Mouse (Mus musculus): ENCODE results near the gene Cinp. TPM values are rescaled to one million over a fixed set of nuclear protein-coding genes. Genes with fewer than 3 reads are reported as not detected.

Cinp gene
- polyA plus RNA-seq, 1 experiment from 2014 or later, result 84.8 TPM

DNA sequence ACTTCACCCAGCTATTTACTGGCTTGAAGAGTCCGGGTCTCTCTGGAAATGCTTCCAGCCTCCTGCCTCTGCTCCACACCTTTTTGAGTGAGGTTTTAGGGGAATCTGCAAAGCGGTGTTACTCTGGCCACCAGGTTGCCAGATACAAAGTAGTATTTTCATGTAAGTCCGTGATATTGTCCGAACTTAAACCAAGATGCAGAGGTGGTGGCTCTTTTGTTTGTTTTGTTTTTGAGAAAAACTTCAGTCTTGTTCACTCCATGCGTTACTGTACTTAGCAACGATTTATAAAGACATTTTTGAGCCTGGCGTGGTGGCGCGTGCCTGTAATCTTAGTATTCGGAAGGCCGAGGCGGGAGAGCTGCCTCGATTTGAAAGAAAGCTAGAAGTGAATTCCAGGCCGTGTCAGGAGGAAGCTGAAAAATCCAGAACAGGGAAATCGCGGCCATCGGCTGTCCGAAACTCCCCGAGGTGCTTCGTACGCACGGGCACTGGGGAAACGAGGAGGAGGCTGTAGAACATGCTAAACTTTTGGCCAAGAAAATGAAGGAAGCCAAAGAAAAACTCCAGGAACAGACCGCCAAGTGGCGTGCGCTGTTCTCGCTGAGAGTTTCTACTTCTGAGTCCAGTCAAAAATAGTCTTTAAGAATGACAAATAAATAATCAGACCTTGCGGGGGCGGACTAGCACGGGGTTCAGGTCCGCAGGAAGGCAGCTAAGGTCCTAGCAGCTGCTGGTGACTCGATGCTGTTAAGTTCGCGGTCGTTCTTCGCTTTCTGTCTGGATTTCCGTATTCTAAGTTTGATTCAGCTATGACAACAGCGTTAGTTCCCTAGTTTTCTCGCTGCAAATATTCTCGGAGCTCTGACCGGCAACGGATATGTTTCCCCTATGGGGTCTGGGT lies 44.5 kb downstream of the Cinp start:
- ATAC-seq (ENCODE audit: insufficient number of reproducible peaks, low FRiP score, low TSS enrichment, low read depth), result peak; percentile 4; the same call in 1 of the 2 replicates
- WGBS, result under 1% methylated on average over 42 of the region's 42 CpGs
- Histone ChIP-seq H3K27me3 (ENCODE audit: control insufficient read depth, insufficient read depth, low read length) (peaks cover 17% of the 10 kb centered on the region; the same call in 1 of the 2 replicates), H3K4me1 (ENCODE audit: control insufficient read depth, insufficient read depth, low read length) (no peaks in the 10 kb centered on the region; the same call in 1 of the 2 replicates), H3K36me3 (ENCODE audit: control insufficient read depth, insufficient read depth, low read length) (no peaks in the 10 kb centered on the region), H3K4me2 (ENCODE audit: low read depth, severe bottlenecking) (peak overlapping the region; percentile 66), H3K9me3 (ENCODE audit: control insufficient read depth, low read length) (no peaks in the 10 kb centered on the region), H3K27ac (replicated peaks; ENCODE audit: low read depth, low read length) (no peak overlapping the region), H3K9ac (ENCODE audit: low read length) (peak overlapping the region; percentile 45), H3K4me3 (ENCODE audit: low read depth, low read length) (peak overlapping the region; percentile 31)
- DNase-seq (ENCODE audit: low spot score), result no peak

DNA sequence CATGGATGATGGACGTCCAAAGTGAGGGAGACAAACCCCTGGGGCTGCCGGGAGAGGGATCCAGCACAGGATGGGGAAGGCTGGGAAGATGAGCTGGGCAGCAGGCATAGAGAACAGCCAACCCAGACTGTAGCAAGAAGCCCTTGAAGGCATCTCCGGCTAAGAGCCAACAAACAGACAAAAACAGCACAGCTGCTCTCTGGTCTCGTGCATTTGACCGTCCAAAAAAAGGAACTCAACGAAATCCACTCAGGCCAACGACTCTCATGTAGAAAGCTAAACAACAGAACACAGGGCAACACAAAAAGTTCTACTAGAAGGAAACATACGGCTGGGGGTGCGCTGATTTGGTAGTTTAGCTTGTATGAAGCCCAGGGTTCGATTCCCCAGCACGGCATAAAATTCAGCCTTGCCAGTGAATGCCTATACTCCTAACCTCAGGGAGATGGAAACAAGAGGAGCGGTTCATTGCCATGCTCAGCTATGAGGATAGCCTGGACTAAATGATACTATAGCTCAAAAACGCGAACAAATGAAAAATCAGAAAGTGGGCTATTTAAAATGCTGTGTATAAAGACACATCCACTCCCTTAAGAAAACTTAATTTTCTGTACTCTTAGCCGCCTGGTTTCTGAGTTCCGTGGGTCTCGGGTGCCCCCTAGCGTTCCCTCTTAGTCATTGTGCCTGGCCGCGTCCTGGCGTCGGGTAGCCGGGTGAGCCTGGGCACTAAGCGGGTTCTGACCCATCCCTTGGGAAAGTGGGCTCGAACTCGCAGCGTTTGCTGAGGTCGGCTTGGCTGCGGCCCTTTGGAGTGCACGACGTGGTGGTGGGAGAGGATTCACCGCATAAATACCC lies 45.5 kb downstream of the Cinp start:
- WGBS, result 19% methylated on average over 32 of the region's 32 CpGs
- no peak overlapping the region for H3K27ac ChIP-seq (replicated peaks; ENCODE audit: low read depth, low read length)
- no peaks in the 10 kb centered on the region for H3K9me3 ChIP-seq (ENCODE audit: control insufficient read depth, low read length)
- peak; percentile 26; the same call in 1 of the 2 replicates for ATAC-seq (ENCODE audit: insufficient number of reproducible peaks, low FRiP score, low TSS enrichment, low read depth)
- DNase-seq (ENCODE audit: low spot score), result peak; percentile 91
- no peaks in the 10 kb centered on the region; the same call in 1 of the 2 replicates for H3K4me1 ChIP-seq (ENCODE audit: control insufficient read depth, insufficient read depth, low read length)
- H3K36me3 ChIP-seq (ENCODE audit: control insufficient read depth, insufficient read depth, low read length), result no peaks in the 10 kb centered on the region
- peaks cover 17% of the 10 kb centered on the region; the same call in 1 of the 2 replicates for H3K27me3 ChIP-seq (ENCODE audit: control insufficient read depth, insufficient read depth, low read length)
- H3K4me3 ChIP-seq (ENCODE audit: low read depth, low read length), result peak overlapping the region; percentile 31
- H3K4me2 ChIP-seq (ENCODE audit: low read depth, severe bottlenecking), result peak overlapping the region; percentile 66
- H3K9ac ChIP-seq (ENCODE audit: low read length), result peak overlapping the region; percentile 45; the same call in 1 of the 2 replicates

DNA sequence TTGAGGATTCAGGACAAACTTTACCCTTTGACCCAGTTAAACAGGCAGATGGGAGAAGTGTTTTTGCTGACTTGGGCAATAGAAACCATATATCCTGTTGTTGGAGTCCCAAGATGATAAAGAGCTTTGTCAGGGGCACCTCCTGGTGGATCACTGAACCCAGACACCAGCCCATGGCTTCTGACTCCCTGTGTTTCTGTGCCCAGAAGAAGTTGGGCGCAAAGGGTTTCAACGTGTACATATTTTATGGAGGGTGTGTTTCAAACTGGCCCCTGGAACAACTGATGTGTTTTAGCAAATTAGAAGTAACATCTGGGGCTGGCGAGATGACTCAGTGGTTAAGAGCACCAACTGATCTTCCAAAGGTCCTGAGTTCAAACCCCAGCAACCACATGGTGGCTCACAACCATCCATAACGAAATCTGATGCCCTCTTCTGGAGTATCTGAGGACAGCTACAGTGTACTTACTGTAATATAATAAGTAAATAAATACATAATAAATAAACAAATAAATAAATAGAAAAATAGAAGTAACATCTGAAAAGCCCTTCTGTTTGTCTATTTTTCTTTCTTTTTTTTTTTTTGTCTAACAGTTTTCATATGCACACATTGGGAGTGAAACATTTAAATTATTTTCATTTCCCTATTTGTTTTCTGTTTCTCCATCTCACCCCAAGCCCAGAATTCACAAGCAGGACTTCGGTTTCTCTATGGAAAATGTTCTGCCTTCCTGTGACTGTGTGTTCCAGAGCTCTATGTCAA lies 47.0 kb downstream of the Cinp start:
- Histone ChIP-seq H3K4me2 (ENCODE audit: low read depth, severe bottlenecking) (no peak overlapping the region), H3K4me1 (ENCODE audit: control insufficient read depth, insufficient read depth, low read length) (peaks cover 5% of the 10 kb centered on the region; the same call in 1 of the 2 replicates), H3K9ac (ENCODE audit: low read length) (no peak overlapping the region), H3K4me3 (ENCODE audit: low read depth, low read length) (no peak overlapping the region), H3K9me3 (ENCODE audit: control insufficient read depth, low read length) (no peaks in the 10 kb centered on the region), H3K27me3 (ENCODE audit: control insufficient read depth, insufficient read depth, low read length) (peaks cover 17% of the 10 kb centered on the region; the same call in 1 of the 2 replicates), H3K36me3 (ENCODE audit: control insufficient read depth, insufficient read depth, low read length) (no peaks in the 10 kb centered on the region), H3K27ac (replicated peaks; ENCODE audit: low read depth, low read length) (no peak overlapping the region)
- ATAC-seq (ENCODE audit: insufficient number of reproducible peaks, low FRiP score, low TSS enrichment, low read depth) (no peak), DNase-seq (ENCODE audit: low spot score) (no peak)
- WGBS, result 71% methylated on average over 5 of the region's 5 CpGs

DNA sequence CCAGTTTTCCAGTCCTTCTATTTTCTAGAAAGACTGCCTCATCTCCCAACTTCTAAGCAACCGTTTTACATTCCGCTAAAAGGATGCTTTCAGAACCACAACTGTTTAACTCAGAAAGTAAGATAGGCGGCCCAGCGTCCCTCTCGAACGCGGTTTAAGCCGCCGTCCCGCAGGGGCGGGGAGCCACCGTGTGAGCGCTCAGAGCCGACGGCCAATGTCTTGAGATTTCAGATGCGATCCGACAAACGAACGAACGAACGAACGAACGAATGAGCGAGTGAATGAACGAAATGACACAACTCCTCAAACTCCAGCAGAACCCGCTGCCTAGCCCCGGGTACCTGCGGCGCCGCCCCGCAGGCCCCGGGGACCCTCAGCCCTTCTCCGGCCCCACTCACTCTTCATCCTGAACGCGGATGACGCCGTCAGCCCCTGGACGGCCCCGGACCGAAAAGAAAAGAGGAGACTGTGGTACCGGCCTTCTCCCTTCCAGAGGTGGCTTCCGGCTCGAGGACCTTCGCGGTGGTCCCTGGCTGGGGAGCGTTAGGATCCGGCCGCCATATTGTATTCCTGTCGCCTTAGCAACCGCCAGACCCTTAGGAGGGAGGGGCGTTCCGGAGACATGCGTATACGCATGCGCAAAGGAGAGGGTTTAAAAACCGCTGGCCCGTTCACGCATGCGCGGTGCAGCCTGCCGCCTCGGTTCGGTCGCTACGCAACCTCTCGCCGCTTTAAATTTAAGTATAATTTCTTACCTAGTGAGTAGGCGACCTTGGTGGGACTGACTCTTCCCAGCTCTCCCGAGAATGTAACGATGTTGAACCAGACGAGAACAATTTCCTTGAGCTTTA lies 48.4 kb downstream of the Cinp start, which contains the start of gene Mok:
TSS of gene Mok (minus strand) at position 592 of the 851 bp plus-strand sequence.
- H3K27me3 ChIP-seq (ENCODE audit: control insufficient read depth, insufficient read depth, low read length), result peaks cover 10% of the 10 kb centered on the region; the same call in 1 of the 2 replicates
- DNase-seq (ENCODE audit: low spot score) (peak; percentile 98), ATAC-seq (ENCODE audit: insufficient number of reproducible peaks, low FRiP score, low TSS enrichment, low read depth) (peak; percentile 82; the same call in 1 of the 2 replicates)
- H3K4me3 ChIP-seq (ENCODE audit: low read depth, low read length), result peak within 1 kb of the TSS; percentile 76
- no peaks in the 10 kb centered on the region for H3K9me3 ChIP-seq (ENCODE audit: control insufficient read depth, low read length)
- peak within 1 kb of the TSS; percentile 68 for H3K4me2 ChIP-seq (ENCODE audit: low read depth, severe bottlenecking)
- under 1% methylated on average over 71 of the region's 71 CpGs for WGBS
- H3K27ac ChIP-seq (replicated peaks; ENCODE audit: low read depth, low read length), result no peak within 1 kb of the TSS
- peaks cover 5% of the 10 kb centered on the region; the same call in 1 of the 2 replicates for H3K4me1 ChIP-seq (ENCODE audit: control insufficient read depth, insufficient read depth, low read length)
- no peaks in the 10 kb centered on the region for H3K36me3 ChIP-seq (ENCODE audit: control insufficient read depth, insufficient read depth, low read length)
- H3K9ac ChIP-seq (ENCODE audit: low read length), result peak within 1 kb of the TSS; percentile 45

DNA sequence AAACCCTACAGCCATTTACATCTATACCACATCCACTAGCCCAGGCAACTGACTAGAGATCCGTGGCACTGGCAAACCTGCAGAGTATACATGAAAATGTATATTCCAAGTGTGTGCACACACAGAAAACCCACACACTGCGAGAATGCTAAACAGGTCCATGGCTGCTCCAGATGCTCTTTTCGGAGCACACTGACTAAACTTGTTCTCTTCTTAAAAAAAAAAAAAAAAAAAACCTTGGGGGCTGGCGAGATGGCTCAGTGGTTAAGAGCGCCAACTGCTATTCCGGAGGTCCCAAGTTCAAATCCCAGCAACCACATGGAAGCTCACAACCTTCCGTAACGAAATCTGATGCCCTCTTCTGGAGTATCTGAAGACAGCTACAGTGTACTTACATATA lies 51.1 kb downstream of the Cinp start:
- Histone ChIP-seq H3K4me2 (ENCODE audit: low read depth, severe bottlenecking) (no peak overlapping the region), H3K4me3 (ENCODE audit: low read depth, low read length) (no peak overlapping the region), H3K27me3 (ENCODE audit: control insufficient read depth, insufficient read depth, low read length) (no peaks in the 10 kb centered on the region), H3K36me3 (ENCODE audit: control insufficient read depth, insufficient read depth, low read length) (no peaks in the 10 kb centered on the region), H3K9ac (ENCODE audit: low read length) (no peak overlapping the region), H3K27ac (replicated peaks; ENCODE audit: low read depth, low read length) (no peak overlapping the region), H3K9me3 (ENCODE audit: control insufficient read depth, low read length) (no peaks in the 10 kb centered on the region), H3K4me1 (ENCODE audit: control insufficient read depth, insufficient read depth, low read length) (0 out of 2 replicates have a peak, but pooled peaks cover 5% of the 10 kb centered on the region)
- DNase-seq (ENCODE audit: low spot score) (no peak), ATAC-seq (ENCODE audit: insufficient number of reproducible peaks, low FRiP score, low TSS enrichment, low read depth) (no peak)
- WGBS, result 87% methylated on average over 8 of the region's 8 CpGs

DNA sequence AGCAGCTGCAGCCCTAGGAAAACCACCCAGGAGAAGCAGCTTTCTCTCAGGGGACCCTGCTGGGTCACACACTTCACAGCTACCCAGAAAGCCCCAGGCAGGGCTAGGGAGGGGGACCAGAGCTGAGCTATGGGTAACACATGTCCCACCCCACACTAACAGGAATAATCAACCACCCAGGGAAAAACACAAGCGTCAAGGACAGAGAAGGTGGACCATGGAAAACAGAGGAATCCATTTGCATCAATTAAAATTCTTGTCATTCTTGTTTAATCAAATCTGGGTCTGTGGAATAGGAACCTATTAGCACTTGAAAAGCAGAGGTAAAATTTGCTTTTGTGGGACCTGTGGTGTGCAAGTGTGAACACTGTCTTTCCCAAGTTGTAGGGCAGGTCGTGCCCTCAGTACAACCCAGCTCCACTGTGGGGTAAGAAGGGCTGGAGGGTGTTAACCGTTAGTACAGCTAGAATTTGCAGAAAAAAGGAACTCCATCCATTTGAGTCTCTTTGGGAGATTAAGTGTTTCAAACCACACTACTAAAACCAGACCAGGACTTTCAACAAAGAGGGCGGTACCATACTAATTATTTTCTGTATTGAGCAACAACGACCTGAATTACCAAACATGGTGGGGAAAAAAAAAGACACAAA lies 51.6 kb downstream of the Cinp start:
- Histone ChIP-seq H3K4me3 (ENCODE audit: low read depth, low read length) (no peak overlapping the region), H3K9ac (ENCODE audit: low read length) (no peak overlapping the region; the same call in 1 of the 2 replicates), H3K36me3 (ENCODE audit: control insufficient read depth, insufficient read depth, low read length) (no peaks in the 10 kb centered on the region), H3K9me3 (ENCODE audit: control insufficient read depth, low read length) (no peaks in the 10 kb centered on the region), H3K27ac (replicated peaks; ENCODE audit: low read depth, low read length) (0 out of 2 replicates have a peak overlapping the region, but pooled peaks have one; percentile 15), H3K27me3 (ENCODE audit: control insufficient read depth, insufficient read depth, low read length) (no peaks in the 10 kb centered on the region), H3K4me1 (ENCODE audit: control insufficient read depth, insufficient read depth, low read length) (0 out of 2 replicates have a peak, but pooled peaks cover 5% of the 10 kb centered on the region), H3K4me2 (ENCODE audit: low read depth, severe bottlenecking) (no peak overlapping the region)
- DNase-seq (ENCODE audit: low spot score) (no peak), ATAC-seq (ENCODE audit: insufficient number of reproducible peaks, low FRiP score, low TSS enrichment, low read depth) (no peak)
- WGBS, result 42% methylated on average over 5 of the region's 5 CpGs

DNA sequence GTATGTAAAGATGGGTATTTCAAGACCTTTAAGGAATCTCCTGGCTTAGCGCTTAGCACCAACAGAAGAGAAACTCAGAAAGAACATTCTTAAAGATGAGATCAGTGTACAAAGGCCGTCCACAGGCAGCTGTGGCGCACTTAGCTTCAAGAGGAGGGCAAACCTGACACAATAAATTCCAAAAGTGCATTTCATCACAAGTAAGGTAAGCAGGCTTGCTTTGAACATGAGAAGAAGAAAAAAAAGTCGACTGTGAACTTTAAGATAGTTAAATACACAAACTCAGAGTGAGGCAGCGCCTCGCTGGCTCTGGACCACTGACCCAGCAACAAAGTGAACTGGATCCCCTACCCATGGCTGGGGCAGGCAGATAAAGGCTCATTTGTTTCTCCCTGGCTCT lies 52.2 kb downstream of the Cinp start:
- Histone ChIP-seq H3K27ac (replicated peaks; ENCODE audit: low read depth, low read length) (no peak overlapping the region), H3K4me3 (ENCODE audit: low read depth, low read length) (no peak overlapping the region), H3K36me3 (ENCODE audit: control insufficient read depth, insufficient read depth, low read length) (no peaks in the 10 kb centered on the region), H3K4me2 (ENCODE audit: low read depth, severe bottlenecking) (no peak overlapping the region), H3K9me3 (ENCODE audit: control insufficient read depth, low read length) (no peaks in the 10 kb centered on the region), H3K4me1 (ENCODE audit: control insufficient read depth, insufficient read depth, low read length) (0 out of 2 replicates have a peak, but pooled peaks cover 5% of the 10 kb centered on the region), H3K9ac (ENCODE audit: low read length) (no peak overlapping the region; the same call in 1 of the 2 replicates), H3K27me3 (ENCODE audit: control insufficient read depth, insufficient read depth, low read length) (no peaks in the 10 kb centered on the region)
- ATAC-seq (ENCODE audit: insufficient number of reproducible peaks, low FRiP score, low TSS enrichment, low read depth) (no peak), DNase-seq (ENCODE audit: low spot score) (no peak)
- 60% methylated on average over 6 of the region's 6 CpGs for WGBS

All from limb, embryonic 11.5 days (tissue).